Comparison of ENCODE assay signal across 9 mouse cellular contexts in genomic region chr10:121640944-121641271, GRCm38 (mm10). TPM values are rescaled to one million over a fixed set of nuclear protein-coding genes. Genes with fewer than 3 reads are reported as not detected.
DNase-seq lines count a peak whose midpoint lies in the region; ATAC-seq and TF ChIP-seq lines count a peak whose summit lies in the region.
"Had no signal": no experiment of that assay in that cellular context is flagged by ENCODE, and none has a peak within 500 bp of the region (broad histone marks: within the 10 kb centered on the region; RNA-seq: fewer than 3 reads in every experiment).

No protein-coding gene starts in this region.

- no peak for TF ChIP-seq POLR2A in embryonic fibroblast, embryonic 13.5 days (IDR thresholded peaks at IDR 0.05; ENCODE audit: low read depth, low read length)

- H3K36me3 ChIP-seq in kidney, postnatal 0 days (ENCODE audit: insufficient read depth, low read length): no peaks in the 10 kb centered on the region
- no peaks in the 10 kb centered on the region for H3K36me3 ChIP-seq in intestine, embryonic 15.5 days
- no peaks in the 10 kb centered on the region for H3K36me3 ChIP-seq in midbrain, embryonic 16.5 days (ENCODE audit: control insufficient read depth, insufficient read depth, low read length)

- peaks cover 5% of the 10 kb centered on the region for H3K27me3 ChIP-seq in kidney, postnatal 0 days (ENCODE audit: insufficient read depth, low read length)
- H3K27me3 ChIP-seq in intestine, embryonic 15.5 days (replicated peaks): peaks cover 18% of the 10 kb centered on the region
- H3K27me3 ChIP-seq in midbrain, embryonic 16.5 days (ENCODE audit: control insufficient read depth, insufficient read depth, low read depth, low read length): peaks cover 22% of the 10 kb centered on the region

- WGBS in kidney, postnatal 0 days: 15% methylated on average over 10 of the region's 10 CpGs
- WGBS in intestine, embryonic 15.5 days: 17% methylated on average over 10 of the region's 10 CpGs
- 15% methylated on average over 10 of the region's 10 CpGs for WGBS in midbrain, embryonic 16.5 days

- H3K27ac ChIP-seq in kidney, postnatal 0 days: no peak overlapping the region
- H3K27ac ChIP-seq in embryonic fibroblast, embryonic 13.5 days (ENCODE audit: insufficient read depth, low read length): no peak overlapping the region
- H3K27ac ChIP-seq in intestine, embryonic 15.5 days: no peak overlapping the region
- H3K27ac ChIP-seq in midbrain, embryonic 16.5 days (ENCODE audit: low read length): no peak overlapping the region

- H3K9me3 ChIP-seq in kidney, postnatal 0 days (replicated peaks; ENCODE audit: low read length): no peaks in the 10 kb centered on the region
- no peaks in the 10 kb centered on the region for H3K9me3 ChIP-seq in intestine, embryonic 15.5 days
- H3K9me3 ChIP-seq in midbrain, embryonic 16.5 days (replicated peaks; ENCODE audit: control insufficient read depth, low read length, poor library complexity, severe bottlenecking): no peaks in the 10 kb centered on the region

- no peak for ATAC-seq in kidney, postnatal 0 days (replicated peaks; ENCODE audit: low FRiP score, low read depth)
- peak; percentile 40; the same call in 1 of the 2 replicates for ATAC-seq in intestine, embryonic 15.5 days
- no peak for ATAC-seq in midbrain, embryonic 16.5 days
- no peak for ATAC-seq in megakaryocyte-erythroid progenitor cell, adult 5-6 weeks (replicated peaks; ENCODE audit: low FRiP score, low TSS enrichment, poor library complexity, severe bottlenecking)

- no peaks in the 10 kb centered on the region for H3K4me1 ChIP-seq in kidney, postnatal 0 days (replicated peaks; ENCODE audit: insufficient read depth, low read length)
- peaks cover 7% of the 10 kb centered on the region; the same call in 1 of the 2 replicates for H3K4me1 ChIP-seq in embryonic fibroblast, embryonic 13.5 days (ENCODE audit: control insufficient read depth, insufficient read depth, low read length)
- H3K4me1 ChIP-seq in intestine, embryonic 15.5 days (replicated peaks): peaks cover 11% of the 10 kb centered on the region; the same call in 1 of the 2 replicates
- peaks cover 20% of the 10 kb centered on the region for H3K4me1 ChIP-seq in midbrain, embryonic 16.5 days (ENCODE audit: control insufficient read depth, insufficient read depth, low read length)

- TF ChIP-seq CTCF in kidney, postnatal 0 days (IDR thresholded peaks at IDR 0.05; ENCODE audit: low read depth): no peak
- no peak for TF ChIP-seq CTCF in embryonic fibroblast, embryonic 13.5 days (IDR thresholded peaks at IDR 0.05; ENCODE audit: borderline replicate concordance, insufficient read depth, low read length)

- H3K4me3 ChIP-seq in kidney, postnatal 0 days (replicated peaks; ENCODE audit: low read depth, low read length): peak overlapping the region; percentile 52
- peak overlapping the region; percentile 22 for H3K4me3 ChIP-seq in embryonic fibroblast, embryonic 13.5 days (ENCODE audit: insufficient read depth, low read length)
- H3K4me3 ChIP-seq in intestine, embryonic 15.5 days (replicated peaks): peak overlapping the region; percentile 56
- H3K4me3 ChIP-seq in midbrain, embryonic 16.5 days (ENCODE audit: low read depth, low read length): peak overlapping the region; percentile 53

- peak overlapping the region; percentile 98 for H3K4me2 ChIP-seq in kidney, postnatal 0 days (ENCODE audit: low read length)
- H3K4me2 ChIP-seq in intestine, embryonic 15.5 days (replicated peaks): peak overlapping the region; percentile 99
- H3K4me2 ChIP-seq in midbrain, embryonic 16.5 days (ENCODE audit: low read length): peak overlapping the region; percentile 97

- H3K9ac ChIP-seq in kidney, postnatal 0 days (ENCODE audit: low read depth, low read length): 0 out of 2 replicates have a peak overlapping the region, but pooled peaks have one; percentile 50
- peak overlapping the region; percentile 31 for H3K9ac ChIP-seq in intestine, embryonic 15.5 days
- H3K9ac ChIP-seq in midbrain, embryonic 16.5 days (ENCODE audit: low read depth, low read length): no peak overlapping the region

- DNase-seq in kidney, postnatal 0 days (ENCODE audit: low spot score): no peak
- no peak for DNase-seq in kidney, postnatal 10 days
- DNase-seq in gastrocnemius, postnatal 4 days (ENCODE audit: low spot score in 2 of 2): no peak
- DNase-seq in cerebellum, adult 11 months: no peak

RNA-seq across cellular contexts. Expression of gene D930020B18Rik, which starts 0.5 kb away (rescaled TPM):
- polyA plus RNA-seq in kidney, postnatal 0 days (2015; fragmentation: Nextera tagmentation; extraction: Ambion mirVana): 0.21 and 0.23 TPM in 2 replicates
- not detected in 2 replicates for polyA plus RNA-seq in embryonic fibroblast, embryonic 13.5 days (2011; ENCODE audit: insufficient read length, low read depth, missing spikeins)
- 0.23 and 0.39 TPM in 2 replicates for polyA plus RNA-seq in intestine, embryonic 15.5 days (2015; fragmentation: Nextera tagmentation; extraction: Ambion mirVana)
- polyA plus RNA-seq in midbrain, embryonic 16.5 days (2015; fragmentation: Nextera tagmentation; extraction: Ambion mirVana): 0.24 and 0.44 TPM in 2 replicates
- total RNA-seq in megakaryocyte-erythroid progenitor cell, adult 5-6 weeks (2014; fragmentation: Nextera tagmentation): not detected in 2 replicates
- not detected in 2 replicates for total RNA-seq in megakaryocyte-erythroid progenitor cell, adult 5-6 weeks (2017)
- not detected for total RNA-seq in gastrocnemius, postnatal 4 days (2021)
- total RNA-seq: gastrocnemius, adult 8-10 months had no signal

RNA-seq across cellular contexts. Expression of gene Xpot, which starts 14.8 kb away (rescaled TPM):
- polyA plus RNA-seq in kidney, postnatal 0 days (2015; fragmentation: Nextera tagmentation; extraction: Ambion mirVana): 33.0 and 40.7 TPM in 2 replicates
- polyA plus RNA-seq in embryonic fibroblast, embryonic 13.5 days (2011; ENCODE audit: insufficient read length, low read depth, missing spikeins): 118 and 154 TPM in 2 replicates
- polyA plus RNA-seq in intestine, embryonic 15.5 days (2015; fragmentation: Nextera tagmentation; extraction: Ambion mirVana): 46.3 and 46.5 TPM in 2 replicates
- polyA plus RNA-seq in midbrain, embryonic 16.5 days (2015; fragmentation: Nextera tagmentation; extraction: Ambion mirVana): 30.7 and 32.0 TPM in 2 replicates
- total RNA-seq in megakaryocyte-erythroid progenitor cell, adult 5-6 weeks (2014; fragmentation: Nextera tagmentation): 84.1 and 92.3 TPM in 2 replicates
- 127 and 153 TPM in 2 replicates for total RNA-seq in megakaryocyte-erythroid progenitor cell, adult 5-6 weeks (2017)
- total RNA-seq in gastrocnemius, postnatal 4 days (2021): 10 to 100 TPM; 36.0 to 45.6 TPM

RNA-seq across cellular contexts. Expression of gene Tbk1, which starts 54.3 kb away (rescaled TPM):
- polyA plus RNA-seq in kidney, postnatal 0 days (2015; fragmentation: Nextera tagmentation; extraction: Ambion mirVana): 26.5 TPM in 2 replicates
- polyA plus RNA-seq in embryonic fibroblast, embryonic 13.5 days (2011; ENCODE audit: insufficient read length, low read depth, missing spikeins): 35.3 and 39.0 TPM in 2 replicates
- polyA plus RNA-seq in intestine, embryonic 15.5 days (2015; fragmentation: Nextera tagmentation; extraction: Ambion mirVana): 32.9 and 35.1 TPM in 2 replicates
- 31.1 and 35.9 TPM in 2 replicates for polyA plus RNA-seq in midbrain, embryonic 16.5 days (2015; fragmentation: Nextera tagmentation; extraction: Ambion mirVana)
- 28.9 and 31.5 TPM in 2 replicates for total RNA-seq in megakaryocyte-erythroid progenitor cell, adult 5-6 weeks (2014; fragmentation: Nextera tagmentation)
- 31.3 and 47.5 TPM in 2 replicates for total RNA-seq in megakaryocyte-erythroid progenitor cell, adult 5-6 weeks (2017)
- total RNA-seq in gastrocnemius, postnatal 4 days (2021): 10 to 100 TPM; 20.7 to 24.8 TPM
